Mouse (Mus musculus): ENCODE measurements around the gene Gpn1. TPM values are rescaled to one million over a fixed set of nuclear protein-coding genes. Genes with fewer than 3 reads are reported as not detected.

Gpn1 gene
- 79.8 and 80.7 TPM in 2 replicates for polyA plus RNA-seq (2016; fragmentation: Nextera tagmentation; extraction: Ambion mirVana)

- ATAC-seq (ENCODE audit: insufficient number of reproducible peaks, insufficient read depth, low FRiP score, low TSS enrichment), result peak; percentile 99
- H3K4me2 ChIP-seq (replicated peaks), result peak within 1 kb of the TSS; percentile 81
- H3K4me1 ChIP-seq, result peaks cover 8% of the 10 kb centered on the region; the same call in 1 of the 2 replicates
- no peak within 1 kb of the TSS for H3K27ac ChIP-seq
- peaks cover 32% of the 10 kb centered on the region for H3K36me3 ChIP-seq
- no peaks in the 10 kb centered on the region for H3K27me3 ChIP-seq
- under 1% methylated on average over 49 of the region's 49 CpGs for WGBS
- H3K4me3 ChIP-seq, result peak within 1 kb of the TSS; percentile 88
- H3K9ac ChIP-seq, result peak within 1 kb of the TSS; percentile 76
- H3K9me3 ChIP-seq, result no peaks in the 10 kb centered on the region
Measured at GRCm38 (mm10) chr5:31494513-31495297, at the start of gene Gpn1. Gene Gpn1, plus strand, starts transcription at chr5:31494741.

- Histone ChIP-seq H3K4me3 (no peak overlapping the region; the same call in 1 of the 2 replicates), H3K4me2 (replicated peaks) (no peak overlapping the region), H3K36me3 (no peaks in the 10 kb centered on the region), H3K4me1 (peaks cover 10% of the 10 kb centered on the region; the same call in 1 of the 2 replicates), H3K27ac (no peak overlapping the region), H3K27me3 (no peaks in the 10 kb centered on the region), H3K9ac (no peak overlapping the region), H3K9me3 (no peaks in the 10 kb centered on the region)
- ATAC-seq (ENCODE audit: insufficient number of reproducible peaks, insufficient read depth, low FRiP score, low TSS enrichment), result no peak
- 87% methylated on average over 2 of the region's 2 CpGs for WGBS
Measured at GRCm38 (mm10) chr5:31451336-31451735, 43.2 kb upstream of the Gpn1 start.

GRCm38 (mm10) chr5:31451878-31452561 is 42.5 kb upstream of the Gpn1 start, which contains the start of gene Zfp512:
Gene Zfp512, plus strand, starts transcription at chr5:31452431.
- Histone ChIP-seq H3K27me3 (no peaks in the 10 kb centered on the region), H3K4me2 (replicated peaks) (peak within 1 kb of the TSS; percentile 78), H3K9ac (peak within 1 kb of the TSS; percentile 73), H3K36me3 (no peaks in the 10 kb centered on the region), H3K9me3 (no peaks in the 10 kb centered on the region), H3K4me1 (peaks cover 10% of the 10 kb centered on the region; the same call in 1 of the 2 replicates), H3K4me3 (peak within 1 kb of the TSS; percentile 55), H3K27ac (no peak within 1 kb of the TSS)
- peak; percentile 99 for ATAC-seq (ENCODE audit: insufficient number of reproducible peaks, insufficient read depth, low FRiP score, low TSS enrichment)
- WGBS, result 6% methylated on average over 23 of the region's 23 CpGs

- peaks cover 10% of the 10 kb centered on the region; the same call in 1 of the 2 replicates for H3K4me1 ChIP-seq
- H3K4me3 ChIP-seq, result peak overlapping the region; percentile 55
- WGBS, result under 1% methylated on average over 11 of the region's 11 CpGs
- H3K36me3 ChIP-seq, result no peaks in the 10 kb centered on the region
- H3K4me2 ChIP-seq (replicated peaks), result peak overlapping the region; percentile 78
- peak overlapping the region; percentile 73 for H3K9ac ChIP-seq
- no peaks in the 10 kb centered on the region for H3K27me3 ChIP-seq
- no peak overlapping the region for H3K27ac ChIP-seq
- no peak for ATAC-seq (ENCODE audit: insufficient number of reproducible peaks, insufficient read depth, low FRiP score, low TSS enrichment)
- H3K9me3 ChIP-seq, result no peaks in the 10 kb centered on the region
Measured at GRCm38 (mm10) chr5:31452562-31452878, 42.0 kb upstream of the Gpn1 start.

- Histone ChIP-seq H3K4me3 (peak overlapping the region; percentile 55), H3K27ac (no peak overlapping the region), H3K4me2 (replicated peaks) (peak overlapping the region; percentile 78), H3K27me3 (no peaks in the 10 kb centered on the region), H3K4me1 (peaks cover 10% of the 10 kb centered on the region; the same call in 1 of the 2 replicates), H3K36me3 (no peaks in the 10 kb centered on the region), H3K9me3 (no peaks in the 10 kb centered on the region), H3K9ac (peak overlapping the region; percentile 73)
- WGBS, result 14% methylated on average over 7 of the region's 7 CpGs
- no peak for ATAC-seq (ENCODE audit: insufficient number of reproducible peaks, insufficient read depth, low FRiP score, low TSS enrichment)
Measured at GRCm38 (mm10) chr5:31452886-31453410, 41.6 kb upstream of the Gpn1 start.

GRCm38 (mm10) chr5:31467798-31468197 is 26.7 kb upstream of the Gpn1 start:
- Histone ChIP-seq H3K4me2 (replicated peaks) (no peak overlapping the region), H3K9ac (no peak overlapping the region), H3K4me3 (no peak overlapping the region), H3K9me3 (no peaks in the 10 kb centered on the region), H3K4me1 (no peaks in the 10 kb centered on the region), H3K27me3 (no peaks in the 10 kb centered on the region), H3K27ac (no peak overlapping the region), H3K36me3 (peaks cover 65% of the 10 kb centered on the region)
- ATAC-seq (ENCODE audit: insufficient number of reproducible peaks, insufficient read depth, low FRiP score, low TSS enrichment), result no peak
- WGBS, result 89% methylated on average over 3 of the region's 3 CpGs

- Histone ChIP-seq H3K36me3 (peaks cover 84% of the 10 kb centered on the region), H3K27ac (no peak overlapping the region), H3K4me3 (no peak overlapping the region), H3K4me1 (no peaks in the 10 kb centered on the region), H3K9ac (no peak overlapping the region), H3K4me2 (replicated peaks) (no peak overlapping the region), H3K27me3 (no peaks in the 10 kb centered on the region), H3K9me3 (no peaks in the 10 kb centered on the region)
- no peak for ATAC-seq (ENCODE audit: insufficient number of reproducible peaks, insufficient read depth, low FRiP score, low TSS enrichment)
- 90% methylated on average over 6 of the region's 6 CpGs for WGBS
Measured at GRCm38 (mm10) chr5:31469711-31470110, 24.8 kb upstream of the Gpn1 start.

GRCm38 (mm10) chr5:31470334-31470733 is 24.2 kb upstream of the Gpn1 start:
- no peak overlapping the region for H3K4me2 ChIP-seq (replicated peaks)
- H3K27ac ChIP-seq, result no peak overlapping the region
- H3K27me3 ChIP-seq, result no peaks in the 10 kb centered on the region
- peaks cover 89% of the 10 kb centered on the region for H3K36me3 ChIP-seq
- 64% methylated on average over 7 of the region's 7 CpGs for WGBS
- H3K9ac ChIP-seq, result no peak overlapping the region
- no peaks in the 10 kb centered on the region for H3K9me3 ChIP-seq
- H3K4me3 ChIP-seq, result no peak overlapping the region
- no peak for ATAC-seq (ENCODE audit: insufficient number of reproducible peaks, insufficient read depth, low FRiP score, low TSS enrichment)
- H3K4me1 ChIP-seq, result no peaks in the 10 kb centered on the region

GRCm38 (mm10) chr5:31480536-31480935 is 14.0 kb upstream of the Gpn1 start:
- no peak overlapping the region for H3K4me3 ChIP-seq
- ATAC-seq (ENCODE audit: insufficient number of reproducible peaks, insufficient read depth, low FRiP score, low TSS enrichment), result no peak
- H3K9ac ChIP-seq, result no peak overlapping the region
- no peaks in the 10 kb centered on the region for H3K27me3 ChIP-seq
- 95% methylated on average over 4 of the region's 4 CpGs for WGBS
- no peak overlapping the region for H3K27ac ChIP-seq
- no peaks in the 10 kb centered on the region for H3K9me3 ChIP-seq
- H3K4me2 ChIP-seq (replicated peaks), result no peak overlapping the region
- H3K4me1 ChIP-seq, result no peaks in the 10 kb centered on the region
- peaks cover 71% of the 10 kb centered on the region for H3K36me3 ChIP-seq

GRCm38 (mm10) chr5:31485440-31485839 is 9.1 kb upstream of the Gpn1 start, which contains the start of gene 4930548H24Rik:
Gene 4930548H24Rik, plus strand, starts transcription at chr5:31485740.
- 92% methylated on average over 3 of the region's 3 CpGs for WGBS
- H3K9ac ChIP-seq, result no peak within 1 kb of the TSS
- H3K27me3 ChIP-seq, result no peaks in the 10 kb centered on the region
- H3K27ac ChIP-seq, result no peak within 1 kb of the TSS
- no peak within 1 kb of the TSS for H3K4me2 ChIP-seq (replicated peaks)
- ATAC-seq (ENCODE audit: insufficient number of reproducible peaks, insufficient read depth, low FRiP score, low TSS enrichment), result no peak
- peaks cover 29% of the 10 kb centered on the region for H3K36me3 ChIP-seq
- no peaks in the 10 kb centered on the region for H3K9me3 ChIP-seq
- H3K4me1 ChIP-seq, result no peaks in the 10 kb centered on the region
- H3K4me3 ChIP-seq, result no peak within 1 kb of the TSS

- Histone ChIP-seq H3K27me3 (no peaks in the 10 kb centered on the region), H3K9ac (no peak overlapping the region), H3K9me3 (no peaks in the 10 kb centered on the region), H3K27ac (no peak overlapping the region), H3K36me3 (peaks cover 11% of the 10 kb centered on the region), H3K4me2 (replicated peaks) (no peak overlapping the region), H3K4me1 (no peaks in the 10 kb centered on the region), H3K4me3 (no peak overlapping the region)
- no peak for ATAC-seq (ENCODE audit: insufficient number of reproducible peaks, insufficient read depth, low FRiP score, low TSS enrichment)
- WGBS, result 94% methylated on average over 3 of the region's 3 CpGs
Measured at GRCm38 (mm10) chr5:31487889-31488288, 6.7 kb upstream of the Gpn1 start.
